Mouse (Mus musculus) megakaryocyte, embryonic 14.5 days (primary cell): ENCODE measurements around the gene Gpr27. TPM values are rescaled to one million over a fixed set of nuclear protein-coding genes. Genes with fewer than 3 reads are reported as not detected.

ENCODE experiments used
- H3K27me3 ChIP-seq: replicated peaks from 2 replicates; pipeline ENCODE3; 2012; ENCODE audit warnings: inconsistent platforms
- H3K36me3 ChIP-seq: replicated peaks from 2 replicates; pipeline ENCODE3; 2012; ENCODE audit warnings: low read length, inconsistent platforms, mixed read lengths
- H3K4me1 ChIP-seq: 2 replicates; pipeline ENCODE4 v1.6.1; 2012; ENCODE audit warnings: inconsistent platforms
- H3K4me3 ChIP-seq: replicated peaks from 2 replicates; pipeline ENCODE3; 2012; ENCODE audit warnings: moderate library complexity, mild to moderate bottlenecking, inconsistent platforms
- H3K9me3 ChIP-seq: 2 replicates; pipeline ENCODE4 v1.6.1; 2012; ENCODE audit warnings: inconsistent platforms
- FLI1 ChIP-seq: IDR thresholded peaks from 2 replicates; pipeline ENCODE4 v1.6.1; 2012; ENCODE audit warnings: low read length, inconsistent platforms, mixed read lengths
- GATA1 ChIP-seq: IDR thresholded peaks from 3 replicates; pipeline ENCODE4 v1.6.1; 2012; ENCODE audit warnings: mixed read lengths, low read length, inconsistent platforms, borderline replicate concordance
- polyA plus RNA-seq: library from polyadenylated mRNA; stranded (reverse); fragments of >175 nt; gene quantifications from 2 replicates; pipeline ENCODE4 v1.2.3, GENCODE M21; 2012; ENCODE audit warnings: low replicate concordance; ENCODE audit not compliant: insufficient read depth

Gene Gpr27
- polyA plus RNA-seq, 1 experiment = 0.15 TPM

- Histone ChIP-seq H3K4me1 (no peaks in the 10 kb centered on the region), H3K9me3 (no peaks in the 10 kb centered on the region), H3K4me3 (no peak overlapping the region), H3K27me3 (peaks cover 36% of the 10 kb centered on the region), H3K36me3 (no peaks in the 10 kb centered on the region)
- TF ChIP-seq GATA1 (no peak), FLI1 (no peak)
These were observed 20.8 kb downstream of the Gpr27 start for GRCm38 (mm10) chr6:99713256-99713655.

- H3K27me3 ChIP-seq = peaks cover 32% of the 10 kb centered on the region
- peaks cover under 1% of the 10 kb centered on the region; the same call in 1 of the 2 replicates for H3K4me1 ChIP-seq
- no peaks in the 10 kb centered on the region for H3K36me3 ChIP-seq
- H3K9me3 ChIP-seq = no peaks in the 10 kb centered on the region
- no peak overlapping the region for H3K4me3 ChIP-seq
- TF ChIP-seq GATA1 (no peak), FLI1 (no peak)
These were observed 22.7 kb downstream of the Gpr27 start for GRCm38 (mm10) chr6:99715191-99715590.

GRCm38 (mm10) chr6:99715913-99716312 lies 23.4 kb downstream of the Gpr27 start:
- Histone ChIP-seq H3K36me3 (no peaks in the 10 kb centered on the region), H3K4me3 (no peak overlapping the region), H3K4me1 (peaks cover 8% of the 10 kb centered on the region), H3K27me3 (peaks cover 31% of the 10 kb centered on the region), H3K9me3 (no peaks in the 10 kb centered on the region)
- TF ChIP-seq FLI1 = no peak

- no peaks in the 10 kb centered on the region for H3K9me3 ChIP-seq
- H3K27me3 ChIP-seq = peaks cover 28% of the 10 kb centered on the region
- peaks cover 20% of the 10 kb centered on the region for H3K4me1 ChIP-seq
- TF ChIP-seq GATA1 = no peak
- no peak overlapping the region for H3K4me3 ChIP-seq
- H3K36me3 ChIP-seq = no peaks in the 10 kb centered on the region
These were observed 28.6 kb downstream of the Gpr27 start for GRCm38 (mm10) chr6:99721032-99721431.

GRCm38 (mm10) chr6:99722390-99722789 lies 29.9 kb downstream of the Gpr27 start:
- H3K4me1 ChIP-seq = peaks cover 29% of the 10 kb centered on the region
- no peaks in the 10 kb centered on the region for H3K9me3 ChIP-seq
- no peak for TF ChIP-seq FLI1
- no peak overlapping the region for H3K4me3 ChIP-seq
- H3K27me3 ChIP-seq = peaks cover 40% of the 10 kb centered on the region
- no peaks in the 10 kb centered on the region for H3K36me3 ChIP-seq

GRCm38 (mm10) chr6:99725971-99726561 lies 33.6 kb downstream of the Gpr27 start, which contains the start of gene Prok2:
Prok2 (minus strand) TSS chr6:99726392.
- peaks cover 28% of the 10 kb centered on the region for H3K4me1 ChIP-seq
- H3K4me3 ChIP-seq = peak within 1 kb of the TSS; percentile 82
- peaks cover 55% of the 10 kb centered on the region for H3K27me3 ChIP-seq
- no peak for TF ChIP-seq FLI1
- TF ChIP-seq GATA1 = no peak
- H3K36me3 ChIP-seq = no peaks in the 10 kb centered on the region
- no peaks in the 10 kb centered on the region for H3K9me3 ChIP-seq

- H3K4me3 ChIP-seq = peak overlapping the region; percentile 82
- peaks cover 55% of the 10 kb centered on the region for H3K27me3 ChIP-seq
These were observed 34.3 kb downstream of the Gpr27 start for GRCm38 (mm10) chr6:99726576-99727303.

GRCm38 (mm10) chr6:99729853-99730252 lies 37.4 kb downstream of the Gpr27 start:
- no peak overlapping the region for H3K4me3 ChIP-seq
- TF ChIP-seq GATA1 = no peak
- peaks cover 20% of the 10 kb centered on the region for H3K4me1 ChIP-seq
- peaks cover 54% of the 10 kb centered on the region for H3K27me3 ChIP-seq
- no peaks in the 10 kb centered on the region; the same call in 1 of the 2 replicates for H3K9me3 ChIP-seq
- no peaks in the 10 kb centered on the region for H3K36me3 ChIP-seq

More at GRCm38 (mm10) chr6:99726576-99727303, 34.3 kb downstream of the Gpr27 start:
- H3K9me3 ChIP-seq = no peaks in the 10 kb centered on the region
- no peaks in the 10 kb centered on the region for H3K36me3 ChIP-seq
- TF ChIP-seq GATA1 = no peak
- H3K4me1 ChIP-seq = peaks cover 25% of the 10 kb centered on the region

- TF ChIP-seq GATA1 = no peak
- TF ChIP-seq FLI1 = no peak
- H3K9me3 ChIP-seq = no peaks in the 10 kb centered on the region; the same call in 1 of the 2 replicates
- H3K4me1 ChIP-seq = peaks cover 8% of the 10 kb centered on the region
- no peak overlapping the region for H3K4me3 ChIP-seq
- peaks cover 36% of the 10 kb centered on the region for H3K27me3 ChIP-seq
- H3K36me3 ChIP-seq = no peaks in the 10 kb centered on the region
These were observed 39.4 kb downstream of the Gpr27 start for GRCm38 (mm10) chr6:99731926-99732325.

GRCm38 (mm10) chr6:99732673-99733072 lies 40.2 kb downstream of the Gpr27 start:
- no peaks in the 10 kb centered on the region for H3K36me3 ChIP-seq
- H3K9me3 ChIP-seq = no peaks in the 10 kb centered on the region; the same call in 1 of the 2 replicates
- H3K4me1 ChIP-seq = peaks cover 8% of the 10 kb centered on the region
- TF ChIP-seq FLI1 = no peak
- no peak for TF ChIP-seq GATA1
- peaks cover 31% of the 10 kb centered on the region for H3K27me3 ChIP-seq
- H3K4me3 ChIP-seq = no peak overlapping the region
